Mouse (Mus musculus) olfactory bulb, adult 2 months (tissue): ENCODE data around the gene Cyp1a2.

Experiments
- CTCF ChIP-seq: fragments of 200-500 bp; IDR thresholded peaks from 2 replicates; pipeline ENCODE4 v1.5.1; 2012; ENCODE audit warnings: low read depth, mild to moderate bottlenecking, low read length, moderate library complexity; ENCODE audit not compliant: insufficient read depth
- POLR2A ChIP-seq: fragments of 200-500 bp; IDR thresholded peaks from 2 replicates; pipeline ENCODE4 v1.6.1; 2012; ENCODE audit warnings: mild to moderate bottlenecking, low read depth, low read length, moderate library complexity; ENCODE audit not compliant: insufficient read depth

DNA sequence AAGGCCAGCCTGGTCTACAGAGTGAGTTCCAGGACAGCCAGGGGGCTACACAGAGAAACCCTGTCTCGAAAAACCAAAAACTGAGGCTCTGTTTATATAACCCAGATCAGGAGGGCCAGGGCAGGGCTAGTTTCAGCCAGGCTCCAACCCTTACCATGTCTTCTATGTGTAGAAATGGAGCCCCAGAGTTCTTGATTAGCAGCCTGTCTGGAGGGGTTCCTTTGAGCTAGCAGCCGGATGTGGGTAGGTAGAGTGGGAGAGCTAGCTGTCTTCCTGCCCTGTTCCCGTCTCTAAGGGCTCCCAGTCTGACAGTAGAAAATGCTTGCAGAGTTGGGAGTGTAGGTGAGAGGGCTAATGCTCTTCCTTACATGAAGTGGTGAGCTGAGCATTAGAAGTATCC, 16.4 kb downstream of the Cyp1a2 start:
- no peak for TF ChIP-seq CTCF
- TF ChIP-seq POLR2A = no peak
